Mouse (Mus musculus) myocyte (in vitro differentiated cells): ENCODE results near the gene Msi2.

ENCODE experiments used
- E2F4 ChIP-seq: IDR thresholded peaks from one replicate; pipeline ENCODE4 v1.6.1; 2011; ENCODE audit warnings: mild to moderate bottlenecking, control low read depth, moderate library complexity; ENCODE audit not compliant: insufficient read depth
- MYOD1 ChIP-seq, 3 experiments: IDR thresholded peaks; one replicate each; pipeline ENCODE4 v1.6.1; 2011; ENCODE audit warnings: control low read depth in 2 of 3, low read depth in 2 of 3, mild to moderate bottlenecking in 2 of 3, moderate library complexity in 1 of 3; ENCODE audit not compliant: insufficient read length in 2 of 3, control insufficient read depth in 1 of 3
- MYOG ChIP-seq, 3 experiments: IDR thresholded peaks; one replicate each; pipeline ENCODE4 v1.6.1; 2011; ENCODE audit warnings: control low read depth in 2 of 3, low read depth in 2 of 3, mild to moderate bottlenecking in 2 of 3; ENCODE audit not compliant: insufficient read length in 2 of 3, control insufficient read depth in 1 of 3, insufficient read depth in 1 of 3
- POLR2A ChIP-seq: IDR thresholded peaks from one replicate; pipeline ENCODE4 v1.6.1; 2011; ENCODE audit warnings: low read depth, mild to moderate bottlenecking, control low read depth, moderate library complexity; ENCODE audit not compliant: insufficient read length
- POLR2AphosphoS2 ChIP-seq: IDR thresholded peaks from one replicate; pipeline ENCODE4 v1.6.1; 2011; ENCODE audit warnings: low read depth, control low read depth; ENCODE audit not compliant: insufficient read length
- REST ChIP-seq: IDR thresholded peaks from one replicate; pipeline ENCODE4 v1.6.1; 2011; ENCODE audit warnings: mild to moderate bottlenecking, control low read depth, moderate library complexity; ENCODE audit not compliant: insufficient read depth, insufficient read length
- TCF12 ChIP-seq: IDR thresholded peaks from one replicate; pipeline ENCODE4 v1.6.1; 2011; ENCODE audit warnings: mild to moderate bottlenecking, control low read depth; ENCODE audit not compliant: poor library complexity, insufficient read depth, severe bottlenecking
- TCF3 ChIP-seq: IDR thresholded peaks from one replicate; pipeline ENCODE4 v1.6.1; 2011; ENCODE audit warnings: low read depth, control low read depth; ENCODE audit not compliant: insufficient read length
- USF1 ChIP-seq: IDR thresholded peaks from one replicate; pipeline ENCODE4 v1.6.1; 2011; ENCODE audit warnings: low read depth, mild to moderate bottlenecking, control low read depth, moderate library complexity

DNA sequence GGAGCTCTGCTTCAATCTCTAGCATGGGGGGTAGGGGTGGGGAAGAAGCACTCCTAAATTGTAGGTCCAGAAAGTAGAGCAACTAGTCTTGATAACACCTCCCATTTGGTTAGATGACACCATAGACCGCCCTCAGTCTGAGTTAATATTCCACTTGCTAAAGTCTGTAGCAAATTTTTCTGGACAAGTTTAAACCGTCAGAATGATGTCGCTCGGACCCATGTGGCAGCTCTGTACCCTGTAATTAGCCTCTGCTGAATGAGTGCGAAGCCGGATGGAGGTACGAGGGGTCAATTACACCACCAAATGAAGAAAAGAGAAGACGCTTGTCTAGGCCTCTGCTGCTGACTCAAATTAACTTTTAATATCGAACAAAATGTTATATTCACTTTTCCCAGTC is 92.3 kb downstream of the Msi2 start:
- TF ChIP-seq POLR2AphosphoS2 = no peak
- TF ChIP-seq POLR2A = no peak
- TF ChIP-seq MYOG (IDR thresholded peaks at IDR 0.05; ENCODE audit: control insufficient read depth in 1 of 3, insufficient read depth in 1 of 3, insufficient read length in 2 of 3, low read depth in 2 of 3) = no peak
- TF ChIP-seq MYOD1 (IDR thresholded peaks at IDR 0.05; ENCODE audit: control insufficient read depth in 1 of 3, insufficient read length in 2 of 3, low read depth in 2 of 3) = no peak
- no peak for TF ChIP-seq TCF12
- TF ChIP-seq TCF3 = no peak
- TF ChIP-seq REST = no peak
- no peak for TF ChIP-seq USF1
- no peak for TF ChIP-seq E2F4
